Mouse (Mus musculus) heart, embryonic 15.5 days (tissue): Measurements from ENCODE around the gene Zfp652. TPM values are rescaled to one million over a fixed set of nuclear protein-coding genes. Genes with fewer than 3 reads are reported as not detected.

Source experiments
- ATAC-seq: fragments of 200-750 bp; cut with Nextera tagmentation; replicated peaks from 2 replicates; pipeline ENCODE4 v1.8.0; 2017; ENCODE audit warnings: low read depth, moderate TSS enrichment; ENCODE audit not compliant: insufficient number of reproducible peaks, insufficient read depth, low FRiP score
- H3K27ac ChIP-seq: fragments of 300-500 bp; sonication (generic); 2 replicates; pipeline ENCODE4 v1.5.1; 2015; ENCODE audit warnings: mild to moderate bottlenecking, inconsistent platforms
- H3K27me3 ChIP-seq: fragments of 300-500 bp; sonication (generic); 2 replicates; pipeline ENCODE4 v1.6.1; 2015; ENCODE audit warnings: inconsistent platforms
- H3K36me3 ChIP-seq: fragments of 300-500 bp; sonication (generic); 2 replicates; pipeline ENCODE4 v1.6.1; 2015; ENCODE audit warnings: mild to moderate bottlenecking, inconsistent platforms
- H3K4me1 ChIP-seq: fragments of 300-500 bp; sonication (generic); replicated peaks from 2 replicates; pipeline ENCODE4 v1.6.1; 2015; ENCODE audit warnings: inconsistent platforms
- H3K4me2 ChIP-seq: fragments of 300-500 bp; sonication (generic); 2 replicates; pipeline ENCODE4 v1.6.1; 2015; ENCODE audit warnings: inconsistent platforms, mild to moderate bottlenecking, moderate library complexity
- H3K4me3 ChIP-seq: fragments of 300-500 bp; sonication (generic); 2 replicates; pipeline ENCODE4 v1.5.1; 2015; ENCODE audit warnings: mild to moderate bottlenecking, inconsistent platforms
- H3K9ac ChIP-seq: fragments of 300-500 bp; sonication (generic); 2 replicates; pipeline ENCODE4 v1.6.1; 2015; ENCODE audit warnings: mild to moderate bottlenecking, inconsistent platforms
- H3K9me3 ChIP-seq: fragments of 300-500 bp; sonication (generic); replicated peaks from 2 replicates; pipeline ENCODE4 v1.6.1; 2016; ENCODE audit warnings: inconsistent platforms
- WGBS: fragments of 180-500 bp; shearing (Covaris S2); methylation state at CpG from one replicate; pipeline ENCODE4 v1.1.7; 2015; ENCODE audit warnings: mixed read lengths; 5-methylcytosine and 5-hydroxymethylcytosine counted together
- polyA plus RNA-seq: library from polyadenylated mRNA; unstranded; fragments of >200 nt; fragmentation: Nextera tagmentation; extraction: Ambion mirVana; gene quantifications from 2 replicates; pipeline ENCODE4 v1.2.1, GENCODE M21; 2015

Gene Zfp652
- polyA plus RNA-seq, 1 experiment from 2014 or later, result 12.9 TPM

DNA sequence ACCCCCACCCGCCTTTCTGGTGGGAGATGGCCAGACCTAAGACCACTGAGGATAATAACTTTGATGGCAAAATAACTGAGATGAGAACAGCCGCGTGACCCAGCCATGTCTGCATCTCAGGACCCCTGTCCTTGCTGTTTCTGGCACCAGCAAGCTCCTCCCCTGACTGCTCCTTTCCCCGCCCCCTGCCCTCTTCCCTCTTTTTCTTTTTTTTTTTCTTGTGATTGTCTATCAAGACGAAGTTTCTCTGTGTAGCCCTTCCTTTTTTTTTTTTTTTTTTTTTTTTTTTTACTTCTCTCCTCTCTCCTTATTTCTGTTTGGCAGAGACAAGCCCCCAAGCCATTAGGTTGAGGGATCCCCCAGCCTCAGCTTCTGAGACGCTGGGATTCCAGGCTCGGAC is 98.4 kb downstream of the Zfp652 start:
- 63% methylated on average over 7 of the region's 7 CpGs for WGBS
- Histone ChIP-seq H3K27me3 (no peaks in the 10 kb centered on the region), H3K9ac (no peak overlapping the region), H3K4me1 (peaks cover 1% of the 10 kb centered on the region), H3K36me3 (no peaks in the 10 kb centered on the region), H3K9me3 (no peaks in the 10 kb centered on the region), H3K4me3 (no peak overlapping the region), H3K4me2 (no peak overlapping the region), H3K27ac (no peak overlapping the region)
- no peak for ATAC-seq

DNA sequence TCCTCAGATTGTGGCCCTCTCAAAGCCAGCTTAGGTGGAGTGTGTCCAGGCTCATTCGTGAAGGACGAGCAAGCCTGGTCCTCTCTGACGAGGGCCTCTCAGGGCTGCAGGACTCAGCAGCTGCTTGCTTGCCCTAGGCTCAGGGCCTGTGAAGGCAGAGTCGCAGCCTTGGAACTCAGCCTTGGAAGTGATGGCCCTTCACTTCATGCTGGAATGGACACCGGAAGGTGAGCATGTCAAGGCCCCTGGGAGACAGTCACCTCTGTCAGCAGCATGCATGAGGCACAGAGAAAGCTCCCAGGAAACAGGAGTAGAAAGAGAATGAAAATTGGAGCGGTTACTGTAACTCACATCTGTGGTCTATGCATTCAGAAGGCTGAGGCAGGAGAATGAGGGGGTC is 99.3 kb downstream of the Zfp652 start:
- Histone ChIP-seq H3K36me3 (no peaks in the 10 kb centered on the region), H3K4me1 (no peaks in the 10 kb centered on the region), H3K4me3 (no peak overlapping the region), H3K4me2 (no peak overlapping the region), H3K9ac (no peak overlapping the region), H3K27ac (no peak overlapping the region), H3K27me3 (no peaks in the 10 kb centered on the region), H3K9me3 (no peaks in the 10 kb centered on the region)
- no peak for ATAC-seq
- 79% methylated on average over 6 of the region's 6 CpGs for WGBS

DNA sequence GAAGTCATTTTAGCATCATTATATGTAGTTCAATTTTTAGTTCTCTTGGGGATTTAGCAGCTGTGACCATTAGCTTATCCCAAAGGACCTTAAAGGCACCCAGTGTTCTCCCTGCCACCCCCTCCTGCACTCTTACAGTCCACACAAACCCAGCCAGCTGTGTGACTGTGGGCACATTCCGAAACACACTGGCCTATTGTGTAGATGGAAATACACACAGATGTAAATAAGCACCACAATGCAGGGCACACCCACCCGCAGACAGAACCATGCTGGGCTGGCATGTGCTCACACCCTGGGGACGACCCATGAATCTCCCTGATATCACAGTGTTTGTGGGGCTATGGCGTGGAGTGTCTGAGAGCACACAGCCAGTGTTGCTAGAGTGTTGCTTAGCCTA is 99.8 kb downstream of the Zfp652 start:
- ATAC-seq, result no peak
- Histone ChIP-seq H3K4me1 (no peaks in the 10 kb centered on the region), H3K4me3 (no peak overlapping the region), H3K27me3 (no peaks in the 10 kb centered on the region), H3K9ac (no peak overlapping the region), H3K4me2 (no peak overlapping the region), H3K9me3 (no peaks in the 10 kb centered on the region), H3K27ac (no peak overlapping the region), H3K36me3 (no peaks in the 10 kb centered on the region)
- 72% methylated on average over 4 of the region's 4 CpGs for WGBS

DNA sequence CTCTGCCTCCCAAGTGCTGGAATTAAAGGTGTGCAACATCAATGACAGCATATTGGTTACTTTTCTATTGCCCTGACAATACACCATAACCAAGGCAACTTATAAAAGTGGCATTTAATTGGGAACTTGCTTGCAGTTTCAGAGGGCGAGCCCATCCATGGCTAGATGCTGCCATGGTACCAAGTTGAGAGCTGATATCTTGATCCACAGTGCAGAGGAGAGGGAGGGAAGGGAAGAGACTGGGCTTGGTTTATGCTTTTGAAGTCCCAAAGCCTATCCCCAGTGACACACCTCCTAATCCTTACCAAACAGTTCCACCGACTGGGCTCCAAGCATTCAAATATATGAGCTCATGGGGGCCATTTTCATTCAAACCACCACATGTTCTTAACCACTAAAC is 101.6 kb downstream of the Zfp652 start:
- 80% methylated on average over 2 of the region's 2 CpGs for WGBS
- H3K27me3 ChIP-seq, result no peaks in the 10 kb centered on the region
- no peak overlapping the region for H3K27ac ChIP-seq
- H3K36me3 ChIP-seq, result no peaks in the 10 kb centered on the region
- H3K4me2 ChIP-seq, result no peak overlapping the region
- H3K4me1 ChIP-seq, result no peaks in the 10 kb centered on the region
- H3K9ac ChIP-seq, result no peak overlapping the region
- ATAC-seq, result no peak
- H3K9me3 ChIP-seq, result no peaks in the 10 kb centered on the region
- no peak overlapping the region for H3K4me3 ChIP-seq

DNA sequence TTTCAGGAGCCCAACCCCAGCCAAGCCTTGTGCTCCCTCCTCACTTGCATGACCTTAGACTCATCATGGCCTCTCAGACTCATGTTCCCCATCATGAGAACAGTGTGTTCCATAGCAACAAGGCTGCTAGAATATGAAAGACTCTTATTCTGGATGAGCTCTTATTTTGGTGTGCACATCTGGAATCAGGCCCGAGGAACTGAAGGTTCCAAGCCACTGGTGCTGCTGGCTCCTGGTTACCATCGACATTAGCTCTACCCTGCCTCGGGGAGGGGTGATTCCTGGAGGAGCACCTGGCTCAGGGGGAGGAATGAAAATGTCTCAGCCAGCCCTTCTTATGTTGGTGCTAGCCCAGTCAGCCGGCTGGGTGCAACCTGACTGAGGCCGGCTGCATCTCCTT is 102.4 kb downstream of the Zfp652 start:
- Histone ChIP-seq H3K4me2 (no peak overlapping the region), H3K9ac (no peak overlapping the region), H3K27me3 (no peaks in the 10 kb centered on the region), H3K9me3 (no peaks in the 10 kb centered on the region), H3K27ac (no peak overlapping the region), H3K4me3 (no peak overlapping the region), H3K4me1 (no peaks in the 10 kb centered on the region), H3K36me3 (no peaks in the 10 kb centered on the region)
- WGBS, result 68% methylated on average over 5 of the region's 5 CpGs
- ATAC-seq, result no peak

DNA sequence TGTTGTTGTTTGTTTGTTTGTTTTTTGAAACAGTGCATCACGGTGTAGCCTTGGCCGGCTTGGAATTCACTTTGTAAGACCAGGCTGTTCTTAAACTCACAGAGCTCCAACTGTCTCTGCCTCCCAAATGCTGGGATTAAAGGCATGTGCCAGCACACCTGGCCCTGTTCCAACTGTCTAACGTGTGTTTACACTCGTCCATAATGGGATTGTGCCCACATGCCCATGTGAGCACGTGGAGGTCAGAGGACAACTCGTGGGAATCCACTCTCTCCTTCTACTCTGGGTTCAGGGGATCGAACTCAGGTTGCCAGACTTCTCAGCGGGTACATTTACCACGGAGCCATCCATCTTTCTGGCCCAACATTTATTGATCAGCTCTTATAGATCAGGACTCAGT is 102.9 kb downstream of the Zfp652 start:
- Histone ChIP-seq H3K9ac (no peak overlapping the region), H3K4me1 (no peaks in the 10 kb centered on the region), H3K4me3 (no peak overlapping the region), H3K27me3 (no peaks in the 10 kb centered on the region), H3K36me3 (no peaks in the 10 kb centered on the region), H3K4me2 (no peak overlapping the region), H3K27ac (no peak overlapping the region), H3K9me3 (no peaks in the 10 kb centered on the region)
- WGBS, result 72% methylated on average over 9 of the region's 9 CpGs
- ATAC-seq, result no peak

DNA sequence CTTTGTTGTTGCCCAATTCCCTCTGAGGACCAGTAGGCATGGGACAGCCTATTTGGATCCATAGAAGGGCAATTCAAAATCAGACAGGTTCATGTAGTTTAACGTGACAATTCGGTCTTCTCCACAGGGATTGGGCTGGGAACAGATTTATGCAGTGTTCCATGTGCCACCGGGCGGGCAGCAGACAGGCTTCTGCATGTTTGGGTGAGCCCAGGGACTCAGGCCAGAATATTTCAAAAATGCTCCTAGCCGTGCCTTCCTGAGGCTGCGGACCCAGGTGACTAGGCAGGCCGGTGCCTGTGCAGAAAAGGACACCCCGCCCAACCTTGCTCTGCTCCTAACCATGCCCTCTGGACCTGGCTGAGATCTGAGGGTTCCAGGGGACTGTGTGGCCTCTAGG is 106.7 kb downstream of the Zfp652 start:
- H3K36me3 ChIP-seq, result no peaks in the 10 kb centered on the region
- H3K9me3 ChIP-seq, result no peaks in the 10 kb centered on the region
- H3K4me2 ChIP-seq, result no peak overlapping the region
- H3K27me3 ChIP-seq, result 0 out of 2 replicates have a peak, but pooled peaks cover 3% of the 10 kb centered on the region
- H3K4me3 ChIP-seq, result no peak overlapping the region
- no peak for ATAC-seq
- WGBS, result 81% methylated on average over 8 of the region's 8 CpGs
- H3K9ac ChIP-seq, result no peak overlapping the region
- peaks cover 4% of the 10 kb centered on the region for H3K4me1 ChIP-seq
- no peak overlapping the region for H3K27ac ChIP-seq

DNA sequence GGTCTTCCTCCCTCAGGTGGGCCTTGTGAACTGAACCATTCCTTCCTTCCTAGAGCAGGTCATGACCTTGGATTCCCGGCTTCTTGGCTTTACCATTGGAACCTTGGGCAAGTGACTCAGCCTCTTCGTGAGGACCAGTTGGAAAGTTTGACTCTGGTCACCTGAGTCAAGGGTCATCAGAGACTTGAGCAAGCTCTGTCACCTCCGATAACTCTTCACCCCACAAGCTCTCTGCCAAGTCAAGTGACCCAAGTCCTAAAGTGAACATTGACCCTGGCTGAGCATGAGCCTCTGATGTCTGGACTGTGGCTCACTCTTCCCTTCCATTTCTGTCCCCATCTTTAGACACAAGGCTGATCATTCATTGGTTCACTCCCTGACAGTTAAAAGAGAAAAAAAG is 109.0 kb downstream of the Zfp652 start:
- Histone ChIP-seq H3K4me3 (no peak overlapping the region), H3K36me3 (no peaks in the 10 kb centered on the region), H3K27ac (no peak overlapping the region), H3K4me2 (no peak overlapping the region), H3K4me1 (peaks cover 15% of the 10 kb centered on the region), H3K27me3 (peaks cover 3% of the 10 kb centered on the region; the same call in 1 of the 2 replicates), H3K9ac (no peak overlapping the region), H3K9me3 (no peaks in the 10 kb centered on the region)
- WGBS, result 78% methylated on average over 3 of the region's 3 CpGs
- ATAC-seq, result no peak

DNA sequence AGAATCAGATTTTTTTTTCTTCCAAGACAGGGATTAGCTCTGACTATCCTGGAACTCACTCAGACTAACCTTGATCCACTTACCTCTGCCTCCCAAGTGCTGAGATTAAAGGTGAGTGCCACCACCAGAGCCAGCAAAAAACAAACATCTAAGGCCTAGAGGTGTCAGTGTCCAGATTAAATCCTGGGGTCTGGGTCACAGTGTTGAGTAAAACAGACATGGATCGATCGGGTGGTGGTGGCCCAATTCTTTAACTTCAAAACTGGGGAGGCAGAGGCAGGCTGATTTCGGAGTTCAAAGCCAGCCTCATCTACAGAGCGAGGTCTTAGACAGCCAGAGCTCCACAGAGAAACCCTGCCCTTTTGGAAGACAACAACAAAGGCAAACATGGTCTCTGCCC is 110.0 kb downstream of the Zfp652 start:
- H3K4me2 ChIP-seq, result no peak overlapping the region
- 95% methylated on average over 4 of the region's 4 CpGs for WGBS
- H3K36me3 ChIP-seq, result no peaks in the 10 kb centered on the region
- H3K4me1 ChIP-seq, result peaks cover 23% of the 10 kb centered on the region
- no peaks in the 10 kb centered on the region for H3K9me3 ChIP-seq
- H3K27me3 ChIP-seq, result peaks cover 3% of the 10 kb centered on the region; the same call in 1 of the 2 replicates
- H3K4me3 ChIP-seq, result no peak overlapping the region
- H3K9ac ChIP-seq, result no peak overlapping the region
- H3K27ac ChIP-seq, result no peak overlapping the region
- ATAC-seq, result no peak

DNA sequence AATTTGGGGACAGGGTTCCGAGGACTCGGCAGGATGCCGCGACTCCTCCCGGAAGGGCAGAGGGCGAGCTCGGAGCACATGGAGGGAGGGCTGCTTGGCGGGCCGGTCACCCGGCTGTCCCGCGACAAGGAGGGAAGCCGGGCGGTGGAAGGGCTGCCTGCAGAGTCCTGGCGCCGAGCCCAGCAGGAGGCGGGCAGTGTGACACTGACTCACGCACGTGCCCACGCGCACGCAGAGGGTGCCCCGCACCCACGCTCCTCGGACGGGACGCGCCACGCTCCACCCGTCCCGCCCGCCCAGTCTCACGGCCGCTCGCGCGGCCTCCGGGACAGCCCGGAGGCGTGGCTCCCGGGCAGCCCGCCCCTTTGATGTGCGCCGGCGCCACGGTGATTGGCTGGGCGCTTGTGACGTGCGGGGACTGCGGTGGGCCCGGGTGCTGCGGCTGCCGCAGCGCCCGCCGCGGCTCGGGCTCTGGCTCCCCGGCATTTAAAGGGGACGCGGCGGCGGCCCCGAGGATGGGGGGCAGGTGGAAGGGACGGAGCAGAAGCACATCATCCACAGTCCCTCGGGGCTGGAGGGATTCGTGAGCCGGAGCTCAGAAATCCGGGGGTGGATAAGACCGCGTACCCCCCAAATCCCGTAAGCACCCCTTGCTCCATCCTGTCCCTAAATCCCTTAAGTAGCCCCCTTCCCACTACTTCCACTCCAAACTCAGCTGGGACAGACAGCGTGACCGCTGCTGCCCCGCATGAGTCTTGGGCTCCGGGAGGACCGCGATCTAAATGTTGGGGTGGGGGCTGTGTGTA is 111.8 kb downstream of the Zfp652 start, which contains the start of gene Phospho1:
Gene Phospho1, plus strand, starts transcription at position 429 of the 806 bp plus-strand sequence.
- Histone ChIP-seq H3K9me3 (no peaks in the 10 kb centered on the region), H3K4me2 (peak within 1 kb of the TSS; percentile 98), H3K4me3 (peak within 1 kb of the TSS; percentile 67), H3K27ac (peak within 1 kb of the TSS; percentile 80), H3K36me3 (no peaks in the 10 kb centered on the region), H3K27me3 (peaks cover 20% of the 10 kb centered on the region), H3K4me1 (peaks cover 28% of the 10 kb centered on the region), H3K9ac (peak within 1 kb of the TSS; percentile 64)
- under 1% methylated on average over 76 of the region's 78 CpGs for WGBS
- peak; percentile 97 for ATAC-seq

DNA sequence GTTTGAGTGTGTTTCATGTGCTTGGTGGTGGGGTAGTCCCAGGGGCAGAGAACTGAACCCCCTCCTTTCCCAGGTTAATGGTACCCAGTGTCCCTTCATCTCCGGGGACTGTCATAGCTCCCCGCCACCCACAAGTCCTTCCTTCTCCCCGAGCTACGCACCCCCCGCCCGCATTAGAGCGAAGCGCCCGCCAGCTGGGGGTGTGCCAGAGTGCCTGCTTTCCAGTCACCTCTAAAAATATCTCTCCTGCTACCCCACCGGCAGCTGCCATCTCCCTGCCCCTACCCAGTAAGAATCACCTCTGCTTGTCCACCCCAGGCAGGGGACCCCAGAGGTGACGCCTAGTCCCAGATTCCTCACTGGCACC is 112.4 kb downstream of the Zfp652 start:
- Histone ChIP-seq H3K9ac (peak overlapping the region; percentile 64), H3K36me3 (no peaks in the 10 kb centered on the region), H3K4me3 (peak overlapping the region; percentile 67), H3K4me2 (peak overlapping the region; percentile 98), H3K9me3 (no peaks in the 10 kb centered on the region), H3K27ac (peak overlapping the region; percentile 80), H3K27me3 (peaks cover 26% of the 10 kb centered on the region), H3K4me1 (peaks cover 31% of the 10 kb centered on the region)
- peak; percentile 66 for ATAC-seq
- WGBS, result 3% methylated on average over 5 of the region's 11 CpGs

DNA sequence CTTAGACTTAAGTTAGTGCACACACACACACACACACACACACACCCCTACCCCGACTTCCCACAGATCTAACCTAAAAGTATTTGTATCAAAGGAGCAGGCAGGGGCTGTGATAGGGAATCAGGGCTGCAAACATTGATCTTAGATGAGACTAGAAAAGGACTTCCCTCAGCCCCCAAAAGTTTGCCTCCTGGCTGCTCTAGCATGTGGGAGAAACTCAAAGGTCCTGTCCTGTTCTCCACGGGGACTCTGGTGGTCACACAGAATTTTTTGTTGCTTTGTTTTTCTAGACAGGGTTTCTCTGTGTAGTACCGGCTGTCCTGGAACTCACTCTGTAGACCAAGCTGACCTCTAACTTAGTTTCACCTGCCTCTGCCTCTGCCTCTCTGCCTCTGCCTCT is 113.2 kb downstream of the Zfp652 start:
- H3K4me2 ChIP-seq, result peak overlapping the region; percentile 98
- no peaks in the 10 kb centered on the region for H3K36me3 ChIP-seq
- H3K4me1 ChIP-seq, result peaks cover 38% of the 10 kb centered on the region
- peak overlapping the region; percentile 64; the same call in 1 of the 2 replicates for H3K9ac ChIP-seq
- WGBS, result 53% methylated on average over 3 of the region's 3 CpGs
- peak overlapping the region; percentile 67; the same call in 1 of the 2 replicates for H3K4me3 ChIP-seq
- no peaks in the 10 kb centered on the region for H3K9me3 ChIP-seq
- 0 out of 2 replicates have a peak overlapping the region, but pooled peaks have one; percentile 80 for H3K27ac ChIP-seq
- H3K27me3 ChIP-seq, result peaks cover 33% of the 10 kb centered on the region
- no peak for ATAC-seq
